Mouse (Mus musculus): ENCODE measurements around the gene Zfp180. TPM values are rescaled to one million over a fixed set of nuclear protein-coding genes. Genes with fewer than 3 reads are reported as not detected.
"Not testable (repeated sequence)": the region's sequence is repeated elsewhere in the genome, so short reads cannot be mapped to it uniquely, and the experiment has no call there.

Zfp180 gene
- 33.3 and 35.3 TPM in 2 replicates for polyA plus RNA-seq (2014; fragmentation: Nextera tagmentation; extraction: Ambion mirVana)

- WGBS = 23% methylated on average over 44 of the region's 44 CpGs
- peaks cover 10% of the 10 kb centered on the region for H3K36me3 ChIP-seq (ENCODE audit: control insufficient read depth, insufficient read depth, low read length)
- no peaks in the 10 kb centered on the region for H3K27me3 ChIP-seq (ENCODE audit: control insufficient read depth, insufficient read depth, low read length)
- H3K9ac ChIP-seq (ENCODE audit: low read length) = peak within 1 kb of the TSS; percentile 70
- peak; percentile 95 for ATAC-seq (replicated peaks; ENCODE audit: low FRiP score)
- H3K4me3 ChIP-seq (ENCODE audit: low read depth, low read length) = peak within 1 kb of the TSS; percentile 63
- H3K27ac ChIP-seq (ENCODE audit: low read depth, low read length) = peak within 1 kb of the TSS; percentile 62
- DNase-seq (ENCODE audit: low spot score) = peak; percentile 94
- peak within 1 kb of the TSS; percentile 62 for H3K4me2 ChIP-seq (ENCODE audit: low read depth, low read length, severe bottlenecking)
- H3K4me1 ChIP-seq (replicated peaks; ENCODE audit: control insufficient read depth, insufficient read depth, low read length) = peaks cover 2% of the 10 kb centered on the region; the same call in 1 of the 2 replicates
- peaks cover 8% of the 10 kb centered on the region; the same call in 1 of the 2 replicates for H3K9me3 ChIP-seq (ENCODE audit: control insufficient read depth, low read length)
Measured at GRCm38 (mm10) chr7:24081634-24082431, at the start of gene Zfp180. Gene Zfp180 (plus strand): TSS chr7:24081924.

- no peaks in the 10 kb centered on the region; the same call in 1 of the 2 replicates for H3K9me3 ChIP-seq (ENCODE audit: control insufficient read depth, low read length)
- H3K9ac ChIP-seq (ENCODE audit: low read length) = no peak within 1 kb of the TSS
- no peak within 1 kb of the TSS for H3K27ac ChIP-seq (ENCODE audit: low read depth, low read length)
- ATAC-seq (replicated peaks; ENCODE audit: low FRiP score) = no peak
- WGBS = 79% methylated on average over 4 of the region's 4 CpGs
- no peak for DNase-seq (ENCODE audit: low spot score)
- H3K4me3 ChIP-seq (ENCODE audit: low read depth, low read length) = no peak within 1 kb of the TSS
- H3K4me1 ChIP-seq (replicated peaks; ENCODE audit: control insufficient read depth, insufficient read depth, low read length) = no peaks in the 10 kb centered on the region
- H3K4me2 ChIP-seq (ENCODE audit: low read depth, low read length, severe bottlenecking) = no peak within 1 kb of the TSS
- no peaks in the 10 kb centered on the region for H3K27me3 ChIP-seq (ENCODE audit: control insufficient read depth, insufficient read depth, low read length)
- H3K36me3 ChIP-seq (ENCODE audit: control insufficient read depth, insufficient read depth, low read length) = no peaks in the 10 kb centered on the region
Measured at GRCm38 (mm10) chr7:24052660-24053304, 28.9 kb upstream of the Zfp180 start, which contains the start of gene Vmn1r183. Gene Vmn1r183 (plus strand): TSS chr7:24053254.

GRCm38 (mm10) chr7:24074424-24074823 lies 7.3 kb upstream of the Zfp180 start:
- DNase-seq (ENCODE audit: low spot score); H3K4me1 ChIP-seq (replicated peaks; ENCODE audit: control insufficient read depth, insufficient read depth, low read length); H3K9me3 ChIP-seq (ENCODE audit: control insufficient read depth, low read length); H3K27me3 ChIP-seq (ENCODE audit: control insufficient read depth, insufficient read depth, low read length); H3K4me3 ChIP-seq (ENCODE audit: low read depth, low read length); ATAC-seq (replicated peaks; ENCODE audit: low FRiP score); H3K27ac ChIP-seq (ENCODE audit: low read depth, low read length); H3K9ac ChIP-seq (ENCODE audit: low read length); H3K36me3 ChIP-seq (ENCODE audit: control insufficient read depth, insufficient read depth, low read length); H3K4me2 ChIP-seq (ENCODE audit: low read depth, low read length, severe bottlenecking): not testable (repeated sequence)
- WGBS = 45% methylated on average over 1 of the region's 1 CpGs

GRCm38 (mm10) chr7:24082457-24083235 lies 922 bp downstream of the Zfp180 start:
- peaks cover 17% of the 10 kb centered on the region for H3K36me3 ChIP-seq (ENCODE audit: control insufficient read depth, insufficient read depth, low read length)
- ATAC-seq (replicated peaks; ENCODE audit: low FRiP score) (peak; percentile 29), DNase-seq (ENCODE audit: low spot score) (no peak)
- H3K27ac ChIP-seq (ENCODE audit: low read depth, low read length) = peak overlapping the region; percentile 62; the same call in 1 of the 2 replicates
- peak overlapping the region; percentile 70 for H3K9ac ChIP-seq (ENCODE audit: low read length)
- peak overlapping the region; percentile 63 for H3K4me3 ChIP-seq (ENCODE audit: low read depth, low read length)
- H3K9me3 ChIP-seq (ENCODE audit: control insufficient read depth, low read length) = peaks cover 15% of the 10 kb centered on the region; the same call in 1 of the 2 replicates
- peaks cover 2% of the 10 kb centered on the region; the same call in 1 of the 2 replicates for H3K4me1 ChIP-seq (replicated peaks; ENCODE audit: control insufficient read depth, insufficient read depth, low read length)
- 66% methylated on average over 15 of the region's 15 CpGs for WGBS
- no peaks in the 10 kb centered on the region for H3K27me3 ChIP-seq (ENCODE audit: control insufficient read depth, insufficient read depth, low read length)
- H3K4me2 ChIP-seq (ENCODE audit: low read depth, low read length, severe bottlenecking) = peak overlapping the region; percentile 62

- ATAC-seq (replicated peaks; ENCODE audit: low FRiP score) = no peak
- 94% methylated on average over 4 of the region's 4 CpGs for WGBS
- peaks cover 17% of the 10 kb centered on the region; the same call in 1 of the 2 replicates for H3K9me3 ChIP-seq (ENCODE audit: control insufficient read depth, low read length)
- no peak overlapping the region for H3K9ac ChIP-seq (ENCODE audit: low read length)
- H3K36me3 ChIP-seq (ENCODE audit: control insufficient read depth, insufficient read depth, low read length) = peaks cover 21% of the 10 kb centered on the region
- H3K4me3 ChIP-seq (ENCODE audit: low read depth, low read length) = no peak overlapping the region
- H3K27ac ChIP-seq (ENCODE audit: low read depth, low read length) = no peak overlapping the region
- no peak overlapping the region for H3K4me2 ChIP-seq (ENCODE audit: low read depth, low read length, severe bottlenecking)
- H3K27me3 ChIP-seq (ENCODE audit: control insufficient read depth, insufficient read depth, low read length) = no peaks in the 10 kb centered on the region
- peaks cover 2% of the 10 kb centered on the region; the same call in 1 of the 2 replicates for H3K4me1 ChIP-seq (replicated peaks; ENCODE audit: control insufficient read depth, insufficient read depth, low read length)
- no peak for DNase-seq (ENCODE audit: low spot score)
Measured at GRCm38 (mm10) chr7:24086871-24087270, 5.1 kb downstream of the Zfp180 start.

- H3K9me3 ChIP-seq (ENCODE audit: control insufficient read depth, low read length) = peaks cover 15% of the 10 kb centered on the region; the same call in 1 of the 2 replicates
- DNase-seq (ENCODE audit: low spot score) (no peak), ATAC-seq (replicated peaks; ENCODE audit: low FRiP score) (no peak)
- 96% methylated on average over 12 of the region's 12 CpGs for WGBS
- H3K4me2 ChIP-seq (ENCODE audit: low read depth, low read length, severe bottlenecking) = no peak overlapping the region
- H3K27me3 ChIP-seq (ENCODE audit: control insufficient read depth, insufficient read depth, low read length) = no peaks in the 10 kb centered on the region
- peaks cover 21% of the 10 kb centered on the region for H3K36me3 ChIP-seq (ENCODE audit: control insufficient read depth, insufficient read depth, low read length)
- no peak overlapping the region for H3K9ac ChIP-seq (ENCODE audit: low read length)
- H3K4me3 ChIP-seq (ENCODE audit: low read depth, low read length) = no peak overlapping the region
- no peak overlapping the region for H3K27ac ChIP-seq (ENCODE audit: low read depth, low read length)
- H3K4me1 ChIP-seq (replicated peaks; ENCODE audit: control insufficient read depth, insufficient read depth, low read length) = peaks cover 2% of the 10 kb centered on the region; the same call in 1 of the 2 replicates
Measured at GRCm38 (mm10) chr7:24087485-24088125, 5.9 kb downstream of the Zfp180 start.

- no peak overlapping the region for H3K27ac ChIP-seq (ENCODE audit: low read depth, low read length)
- H3K4me1 ChIP-seq (replicated peaks; ENCODE audit: control insufficient read depth, insufficient read depth, low read length) = no peaks in the 10 kb centered on the region
- ATAC-seq (replicated peaks; ENCODE audit: low FRiP score) (0 out of 2 replicates have a peak, but pooled peaks have one; percentile 52), DNase-seq (ENCODE audit: low spot score) (no peak)
- no peak overlapping the region for H3K4me2 ChIP-seq (ENCODE audit: low read depth, low read length, severe bottlenecking)
- H3K36me3 ChIP-seq (ENCODE audit: control insufficient read depth, insufficient read depth, low read length) = peaks cover 94% of the 10 kb centered on the region
- H3K4me3 ChIP-seq (ENCODE audit: low read depth, low read length) = no peak overlapping the region
- H3K9me3 ChIP-seq (ENCODE audit: control insufficient read depth, low read length) = peaks cover 79% of the 10 kb centered on the region
- no peaks in the 10 kb centered on the region for H3K27me3 ChIP-seq (ENCODE audit: control insufficient read depth, insufficient read depth, low read length)
- 96% methylated on average over 9 of the region's 9 CpGs for WGBS
- H3K9ac ChIP-seq (ENCODE audit: low read length) = no peak overlapping the region
Measured at GRCm38 (mm10) chr7:24104403-24104802, 22.7 kb downstream of the Zfp180 start.
